Mouse (Mus musculus) stomach, embryonic 15.5 days (tissue): ENCODE measurements around the gene Gopc. TPM values are rescaled to one million over a fixed set of nuclear protein-coding genes. Genes with fewer than 3 reads are reported as not detected.
"Not testable (repeated sequence)": the region's sequence is repeated elsewhere in the genome, so short reads cannot be mapped to it uniquely, and the experiment has no call there.

Experiments used
- ATAC-seq: fragments of 200-750 bp; cut with Nextera tagmentation; 2 replicates; pipeline ENCODE4 v1.8.0; 2017; ENCODE audit warnings: low read depth, moderate number of reproducible peaks, moderate TSS enrichment; ENCODE audit not compliant: insufficient read depth, low FRiP score
- H3K27ac ChIP-seq: fragments of 300-500 bp; sonication (generic); 2 replicates; pipeline ENCODE4 v1.5.1; 2015; ENCODE audit warnings: mild to moderate bottlenecking, inconsistent platforms
- H3K27me3 ChIP-seq: fragments of 300-500 bp; sonication (generic); replicated peaks from 2 replicates; pipeline ENCODE4 v1.6.1; 2015; ENCODE audit warnings: inconsistent platforms
- H3K36me3 ChIP-seq: fragments of 300-500 bp; sonication (generic); 2 replicates; pipeline ENCODE4 v1.6.1; 2015; ENCODE audit warnings: inconsistent platforms
- H3K4me1 ChIP-seq: fragments of 300-500 bp; sonication (generic); 2 replicates; pipeline ENCODE4 v1.6.1; 2015; ENCODE audit warnings: inconsistent platforms
- H3K4me2 ChIP-seq: fragments of 300-500 bp; sonication (generic); 2 replicates; pipeline ENCODE4 v1.6.1; 2015; ENCODE audit warnings: mild to moderate bottlenecking, inconsistent platforms
- H3K4me3 ChIP-seq: fragments of 300-500 bp; sonication (generic); replicated peaks from 2 replicates; pipeline ENCODE4 v1.5.1; 2015; ENCODE audit warnings: inconsistent platforms
- H3K9ac ChIP-seq: fragments of 300-500 bp; sonication (generic); 2 replicates; pipeline ENCODE4 v1.6.1; 2015; ENCODE audit warnings: inconsistent platforms
- H3K9me3 ChIP-seq: fragments of 300-500 bp; sonication (generic); 2 replicates; pipeline ENCODE4 v1.6.1; 2016; ENCODE audit warnings: inconsistent platforms
- whole genome bisulfite sequencing: fragments of 180-500 bp; shearing (Covaris S2); methylation state at CpG from one replicate; pipeline ENCODE4 v1.1.7; 2015; 5-methylcytosine and 5-hydroxymethylcytosine counted together
- polyA plus RNA-seq: library from polyadenylated mRNA; unstranded; fragments of >200 nt; fragmentation: Nextera tagmentation; extraction: Ambion mirVana; gene quantifications from 2 replicates; pipeline ENCODE4 v1.2.1, GENCODE M21; 2015

Gopc gene
- polyA plus RNA-seq, 1 experiment from 2014 or later, result 19.8 TPM

DNA sequence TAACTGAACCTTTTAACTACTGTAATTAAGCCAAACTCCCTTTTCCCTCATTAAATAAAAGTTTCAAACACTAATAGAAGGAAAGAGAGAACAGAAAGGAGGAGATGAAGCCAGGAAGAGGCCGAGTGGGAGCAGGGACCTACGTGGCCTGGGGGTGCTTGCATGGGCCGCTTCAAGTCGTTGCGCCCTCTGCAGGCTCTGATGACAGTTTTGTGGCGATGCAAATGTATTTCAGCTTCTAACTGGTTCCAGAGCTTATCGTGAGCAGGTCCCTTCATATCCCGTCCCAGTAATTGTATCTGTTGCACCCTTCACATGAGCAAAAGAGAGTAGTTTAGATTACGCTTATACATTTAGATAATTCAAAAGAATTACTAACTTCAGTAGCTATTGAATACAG, 28.7 kb downstream of the Gopc start:
- H3K4me3 ChIP-seq, result no peak overlapping the region
- no peaks in the 10 kb centered on the region for H3K27me3 ChIP-seq
- no peak for ATAC-seq
- no peaks in the 10 kb centered on the region for H3K9me3 ChIP-seq
- no peak overlapping the region for H3K4me2 ChIP-seq
- peaks cover 10% of the 10 kb centered on the region; the same call in 1 of the 2 replicates for H3K36me3 ChIP-seq
- 74% methylated on average over 9 of the region's 9 CpGs for WGBS
- no peaks in the 10 kb centered on the region for H3K4me1 ChIP-seq
- H3K27ac ChIP-seq, result no peak overlapping the region
- no peak overlapping the region for H3K9ac ChIP-seq

DNA sequence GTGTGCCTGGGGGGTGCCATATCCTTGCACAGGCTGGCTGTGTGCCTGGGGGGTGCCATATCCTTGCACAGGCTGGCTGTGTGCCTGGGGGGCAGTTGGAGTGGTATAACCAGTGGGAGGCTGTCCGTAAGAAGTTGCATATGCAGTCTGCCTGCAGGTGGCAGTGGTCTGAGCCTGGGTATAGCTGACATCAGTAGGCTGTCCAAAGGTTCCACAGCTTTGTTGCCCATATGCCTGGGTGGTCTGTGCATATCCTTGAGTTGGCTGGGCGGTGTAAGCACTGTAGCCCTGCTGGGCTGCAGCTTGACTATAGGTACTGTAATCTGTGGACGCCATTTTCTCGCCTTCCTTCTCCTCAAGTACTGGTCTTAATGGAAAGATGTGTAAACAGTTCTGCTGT, 38.6 kb downstream of the Gopc start:
- not testable (repeated sequence) for H3K4me3 ChIP-seq, H3K4me1 ChIP-seq, H3K9me3 ChIP-seq, H3K9ac ChIP-seq, H3K4me2 ChIP-seq, H3K27me3 ChIP-seq, ATAC-seq, H3K27ac ChIP-seq
- 86% methylated on average over 4 of the region's 4 CpGs for WGBS
- peaks cover 26% of the 10 kb centered on the region for H3K36me3 ChIP-seq

DNA sequence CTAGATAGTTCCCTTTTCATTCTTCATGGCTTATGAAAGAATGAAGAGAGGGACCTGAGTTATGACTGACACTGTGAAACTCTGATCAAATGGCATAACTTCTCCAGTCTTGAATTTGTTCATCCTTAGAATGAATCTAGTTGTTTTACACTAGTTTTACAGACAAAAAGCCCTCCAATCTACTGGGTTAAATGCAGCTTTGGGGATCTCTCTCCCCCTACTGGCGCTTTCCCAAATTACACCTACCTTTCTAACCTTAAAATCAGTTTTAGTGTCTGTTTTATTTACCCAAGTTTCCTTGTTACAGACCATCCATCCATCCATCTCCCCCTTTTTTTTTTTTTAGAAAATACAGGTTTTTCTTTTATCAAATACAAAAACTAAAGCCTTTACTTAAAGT, 50.9 kb downstream of the Gopc start:
- H3K4me3 ChIP-seq, result no peak overlapping the region
- 3% methylated on average over 1 of the region's 1 CpGs for WGBS

DNA sequence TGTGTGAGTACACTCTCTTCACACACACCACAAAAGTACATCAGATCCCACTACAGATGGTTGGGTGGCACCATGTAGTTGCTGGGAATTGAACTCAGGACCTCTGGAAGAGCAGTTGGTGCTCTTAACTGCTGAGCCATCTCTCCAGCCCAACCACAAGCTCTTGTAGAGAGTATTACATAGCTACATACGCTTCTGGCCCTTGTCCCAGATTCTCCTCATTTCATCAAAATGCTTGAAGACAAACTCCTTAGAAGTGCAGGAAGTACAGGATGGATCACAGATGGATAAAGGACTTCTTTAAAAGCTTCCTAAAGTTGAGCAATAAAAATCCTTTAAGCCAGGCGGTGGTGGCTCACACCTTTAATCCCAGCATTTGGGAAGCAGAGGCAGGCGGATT, 60.0 kb downstream of the Gopc start:
- no peak for ATAC-seq
- Histone ChIP-seq H3K9me3 (no peaks in the 10 kb centered on the region), H3K4me1 (no peaks in the 10 kb centered on the region), H3K4me3 (no peak overlapping the region), H3K4me2 (no peak overlapping the region), H3K9ac (no peak overlapping the region), H3K36me3 (peaks cover 11% of the 10 kb centered on the region), H3K27me3 (no peaks in the 10 kb centered on the region), H3K27ac (no peak overlapping the region)
- 86% methylated on average over 3 of the region's 3 CpGs for WGBS

More for the DNA sequence above, 50.9 kb downstream of the Gopc start:
- no peaks in the 10 kb centered on the region for H3K36me3 ChIP-seq
- H3K27me3 ChIP-seq, result no peaks in the 10 kb centered on the region
- no peaks in the 10 kb centered on the region for H3K4me1 ChIP-seq
- H3K9me3 ChIP-seq, result no peaks in the 10 kb centered on the region
- no peak for ATAC-seq
- H3K27ac ChIP-seq, result no peak overlapping the region
- no peak overlapping the region for H3K4me2 ChIP-seq
- no peak overlapping the region for H3K9ac ChIP-seq

DNA sequence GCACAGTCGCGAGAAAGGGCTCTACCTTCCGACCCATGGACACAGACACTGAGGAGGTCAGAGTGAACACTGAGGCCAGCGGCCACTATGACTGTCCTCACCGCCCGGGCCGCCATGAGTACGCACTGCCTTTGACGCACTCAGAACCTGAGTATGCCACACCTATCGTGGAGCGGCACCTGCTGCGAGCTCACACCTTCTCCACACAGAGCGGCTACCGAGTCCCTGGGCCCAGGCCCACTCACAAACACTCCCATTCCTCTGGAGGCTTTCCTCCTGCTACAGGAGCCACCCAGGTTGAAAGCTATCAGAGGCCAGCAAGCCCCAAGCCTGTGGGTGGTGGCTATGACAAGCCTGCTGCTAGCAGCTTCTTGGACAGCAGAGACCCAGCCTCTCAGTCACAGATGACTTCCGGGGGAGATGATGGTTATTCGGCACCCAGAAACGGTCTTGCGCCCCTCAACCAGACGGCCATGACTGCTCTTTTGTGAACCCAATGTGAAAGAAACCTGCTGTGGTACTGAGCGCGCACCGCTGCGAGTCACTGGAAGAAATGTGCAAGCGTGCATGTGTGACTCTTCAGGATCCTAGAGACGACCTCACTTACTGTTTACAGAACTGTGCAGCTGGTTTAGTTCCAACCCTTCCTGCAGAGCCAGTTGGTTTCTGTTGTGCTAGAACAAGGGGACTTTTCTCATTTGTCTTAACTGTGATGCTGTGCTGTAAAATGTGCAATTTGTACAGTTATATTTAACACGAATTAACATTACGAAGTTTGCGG, 62.2 kb downstream of the Gopc start:
- Histone ChIP-seq H3K27me3 (no peaks in the 10 kb centered on the region), H3K9me3 (no peaks in the 10 kb centered on the region), H3K9ac (no peak overlapping the region), H3K4me1 (no peaks in the 10 kb centered on the region), H3K36me3 (peaks cover 15% of the 10 kb centered on the region), H3K27ac (no peak overlapping the region), H3K4me2 (no peak overlapping the region), H3K4me3 (no peak overlapping the region)
- ATAC-seq, result peak; percentile 50; the same call in 1 of the 2 replicates
- WGBS, result 81% methylated on average over 28 of the region's 28 CpGs

DNA sequence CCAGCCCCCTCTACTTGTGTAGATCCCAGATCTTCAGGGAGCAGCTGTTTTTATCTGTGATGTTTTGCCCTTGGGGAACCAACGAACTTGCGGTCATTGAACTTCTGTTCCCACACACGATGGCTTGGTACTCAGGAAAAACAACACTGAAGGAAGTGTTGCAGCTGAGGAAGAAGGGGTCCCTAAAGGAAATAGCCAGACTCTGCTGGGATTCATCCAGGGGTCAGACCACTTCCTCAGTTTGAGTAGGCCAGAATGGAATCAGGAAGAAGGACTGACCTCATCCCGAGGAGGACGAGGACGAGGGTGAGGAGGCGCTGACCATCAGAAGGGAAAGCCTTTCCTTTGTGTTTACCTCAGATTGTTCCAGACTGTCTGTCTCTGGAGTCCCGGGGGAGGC, 72.7 kb downstream of the Gopc start:
- 65% methylated on average over 8 of the region's 8 CpGs for WGBS
- H3K9me3 ChIP-seq, result no peaks in the 10 kb centered on the region
- H3K27me3 ChIP-seq, result no peaks in the 10 kb centered on the region
- no peak overlapping the region for H3K27ac ChIP-seq
- H3K36me3 ChIP-seq, result peaks cover 12% of the 10 kb centered on the region
- H3K4me1 ChIP-seq, result no peaks in the 10 kb centered on the region
- no peak; the same call in 1 of the 2 replicates for ATAC-seq
- H3K4me3 ChIP-seq, result no peak overlapping the region
- H3K4me2 ChIP-seq, result no peak overlapping the region
- no peak overlapping the region for H3K9ac ChIP-seq

DNA sequence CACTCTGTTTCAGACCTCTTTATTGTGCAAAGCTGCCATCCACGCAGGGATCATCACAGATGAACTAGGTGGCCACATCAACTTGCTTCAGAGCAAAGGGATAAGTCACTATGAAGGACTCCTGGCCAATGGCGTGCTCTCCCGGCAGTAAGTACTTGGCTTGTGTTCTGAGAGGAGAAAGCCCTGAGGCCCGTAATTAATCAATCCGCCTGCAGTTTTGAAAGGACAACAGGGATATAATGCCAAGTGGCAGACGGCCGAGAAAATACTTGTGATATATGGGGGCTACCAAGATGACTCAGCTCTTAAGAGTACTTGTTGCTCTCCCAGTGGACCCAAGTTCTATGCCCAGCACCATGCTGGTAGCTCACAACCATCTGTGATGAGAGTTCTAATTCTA, 77.3 kb downstream of the Gopc start:
- ATAC-seq, result no peak
- WGBS, result 71% methylated on average over 7 of the region's 7 CpGs
- 0 out of 2 replicates have a peak, but pooled peaks cover 7% of the 10 kb centered on the region for H3K36me3 ChIP-seq
- no peaks in the 10 kb centered on the region for H3K4me1 ChIP-seq
- no peak overlapping the region for H3K4me3 ChIP-seq
- H3K4me2 ChIP-seq, result no peak overlapping the region
- no peaks in the 10 kb centered on the region for H3K9me3 ChIP-seq
- H3K9ac ChIP-seq, result no peak overlapping the region
- H3K27ac ChIP-seq, result no peak overlapping the region
- no peaks in the 10 kb centered on the region for H3K27me3 ChIP-seq

DNA sequence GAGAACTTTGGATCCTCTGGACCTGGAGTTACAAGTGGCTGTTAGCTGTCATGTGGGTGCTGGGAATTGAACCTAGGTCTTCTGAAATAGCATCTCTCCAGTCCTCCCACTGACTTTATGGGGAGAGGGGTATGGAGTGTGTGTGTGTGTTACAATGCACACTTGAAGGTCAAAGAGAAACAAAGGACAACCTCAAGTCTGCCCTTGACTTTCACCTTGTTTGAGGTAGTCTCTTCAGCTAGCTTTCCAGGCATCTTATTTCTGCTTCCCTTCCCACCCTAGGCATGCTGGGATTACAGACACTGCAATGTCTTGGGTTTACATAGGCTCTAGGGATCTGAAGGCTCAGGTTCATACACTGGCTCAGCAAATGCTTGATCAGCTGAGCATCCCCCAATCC, 79.7 kb downstream of the Gopc start:
- ATAC-seq, result no peak
- H3K4me2 ChIP-seq, result no peak overlapping the region
- H3K9ac ChIP-seq, result no peak overlapping the region
- no peaks in the 10 kb centered on the region for H3K27me3 ChIP-seq
- H3K27ac ChIP-seq, result no peak overlapping the region
- H3K36me3 ChIP-seq, result 0 out of 2 replicates have a peak, but pooled peaks cover 7% of the 10 kb centered on the region
- no peaks in the 10 kb centered on the region for H3K9me3 ChIP-seq
- no peak overlapping the region for H3K4me3 ChIP-seq
- H3K4me1 ChIP-seq, result no peaks in the 10 kb centered on the region

DNA sequence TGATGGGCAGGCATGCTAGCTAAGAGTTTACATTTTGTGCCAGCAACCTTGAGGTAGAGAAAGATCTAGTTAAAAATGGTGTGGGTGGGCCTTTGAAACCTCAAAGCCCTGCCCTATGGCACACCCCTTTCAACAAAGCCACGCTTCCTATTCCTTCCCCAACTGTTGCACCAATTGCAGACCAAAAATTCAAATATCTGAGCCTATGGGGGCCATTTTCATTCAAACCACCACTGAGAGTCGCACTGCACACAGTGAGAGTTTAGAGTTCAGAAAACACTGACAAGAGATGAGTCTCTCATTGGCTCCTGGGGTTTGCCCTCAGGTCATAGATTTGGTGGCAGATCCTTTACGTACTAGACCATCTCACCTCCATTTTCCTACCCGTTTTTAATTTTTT, 80.2 kb downstream of the Gopc start:
- Histone ChIP-seq H3K36me3 (0 out of 2 replicates have a peak, but pooled peaks cover 7% of the 10 kb centered on the region), H3K9ac (no peak overlapping the region), H3K4me2 (no peak overlapping the region), H3K4me1 (no peaks in the 10 kb centered on the region), H3K9me3 (no peaks in the 10 kb centered on the region), H3K27me3 (no peaks in the 10 kb centered on the region), H3K27ac (no peak overlapping the region), H3K4me3 (no peak overlapping the region)
- WGBS, result 92% methylated on average over 4 of the region's 4 CpGs
- ATAC-seq, result no peak

DNA sequence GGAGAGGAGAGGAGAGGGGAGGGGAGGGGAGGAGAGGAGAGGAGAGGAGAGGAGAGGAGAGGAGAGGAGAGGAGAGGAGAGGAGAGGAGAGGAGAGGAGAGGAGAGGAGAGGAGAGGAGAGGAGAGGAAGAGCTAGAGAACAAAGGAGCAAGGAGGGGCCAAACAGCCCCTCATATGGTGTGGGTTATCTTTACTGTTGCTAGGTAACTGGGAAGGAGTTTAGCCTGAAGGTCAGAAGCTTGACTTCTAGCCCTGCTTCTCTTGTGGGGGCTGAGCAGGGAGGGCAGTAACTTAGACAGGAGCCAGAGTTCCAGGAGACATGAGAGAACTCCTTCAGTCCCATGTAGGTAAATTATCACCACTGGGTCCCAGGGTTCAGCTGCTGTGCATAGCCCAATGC, 83.4 kb downstream of the Gopc start:
- not testable (repeated sequence) for H3K9me3 ChIP-seq, ATAC-seq, H3K4me3 ChIP-seq

DNA sequence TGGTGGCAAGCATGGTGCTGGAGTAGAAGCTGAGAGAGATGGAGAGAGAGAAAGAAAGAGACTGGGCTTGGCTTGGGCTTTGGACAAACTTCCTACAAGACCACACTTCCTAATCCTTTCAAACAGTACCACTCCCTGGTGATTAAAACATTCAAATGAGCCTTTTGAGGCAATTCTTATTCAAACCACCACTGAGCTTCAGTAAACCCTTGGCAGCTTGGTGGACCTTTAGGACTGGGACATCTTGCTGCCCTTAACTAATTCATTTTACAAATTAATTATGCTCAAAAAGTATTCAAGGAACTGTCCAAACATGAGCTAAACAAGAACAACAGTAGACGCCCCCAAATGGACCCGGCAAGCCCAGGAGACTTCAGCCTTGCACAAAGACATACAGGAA, 86.0 kb downstream of the Gopc start:
- no peaks in the 10 kb centered on the region for H3K36me3 ChIP-seq
- no peaks in the 10 kb centered on the region for H3K27me3 ChIP-seq
- H3K9ac ChIP-seq, result no peak overlapping the region
- no peak overlapping the region for H3K4me3 ChIP-seq
- ATAC-seq, result no peak
- H3K27ac ChIP-seq, result no peak overlapping the region
- H3K4me1 ChIP-seq, result no peaks in the 10 kb centered on the region
- 92% methylated on average over 2 of the region's 2 CpGs for WGBS
- no peaks in the 10 kb centered on the region for H3K9me3 ChIP-seq
- no peak overlapping the region for H3K4me2 ChIP-seq

More for the DNA sequence above, 83.4 kb downstream of the Gopc start:
- H3K27ac ChIP-seq, H3K27me3 ChIP-seq, H3K4me1 ChIP-seq, H3K36me3 ChIP-seq, H3K9ac ChIP-seq, H3K4me2 ChIP-seq: not testable (repeated sequence)

DNA sequence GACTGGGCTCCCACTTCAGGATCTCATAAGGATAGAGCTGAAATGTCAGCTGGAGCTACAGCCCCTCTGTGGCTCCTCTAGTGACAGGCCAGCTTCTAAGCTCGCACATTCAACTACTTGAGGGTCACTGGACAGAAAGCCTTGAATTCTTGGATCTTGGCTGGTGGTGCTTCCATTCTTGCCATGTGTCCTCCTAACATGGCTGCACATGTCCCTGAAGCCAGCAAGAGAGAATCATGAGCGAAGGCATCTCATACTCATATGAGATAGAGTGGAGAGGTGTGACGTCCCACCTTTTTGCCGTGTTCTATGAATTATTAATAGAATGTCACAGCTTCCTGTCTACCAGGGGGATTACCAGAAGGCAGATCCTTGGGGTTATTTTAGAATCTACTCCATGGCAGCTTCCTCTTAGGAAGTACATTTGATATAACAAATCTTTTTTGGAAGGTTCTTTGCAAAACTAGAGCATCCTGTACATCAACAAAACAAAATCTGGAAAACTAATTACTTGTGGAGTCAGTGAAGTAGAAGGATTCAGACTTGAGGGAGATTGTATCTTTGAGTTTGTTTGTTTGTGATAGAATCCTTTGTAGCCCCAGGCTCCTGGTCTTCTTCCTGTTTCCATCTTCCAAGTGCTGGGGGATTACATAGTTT, 87.9 kb downstream of the Gopc start:
- no peak overlapping the region for H3K4me2 ChIP-seq
- no peaks in the 10 kb centered on the region for H3K9me3 ChIP-seq
- no peak overlapping the region for H3K9ac ChIP-seq
- H3K27me3 ChIP-seq, result no peaks in the 10 kb centered on the region
- 83% methylated on average over 4 of the region's 4 CpGs for WGBS
- no peaks in the 10 kb centered on the region for H3K4me1 ChIP-seq
- H3K4me3 ChIP-seq, result no peak overlapping the region
- no peak overlapping the region for H3K27ac ChIP-seq
- no peaks in the 10 kb centered on the region for H3K36me3 ChIP-seq
- no peak for ATAC-seq
